Mouse (Mus musculus): ENCODE measurements around the gene Scgb2b27. TPM values are rescaled to one million over a fixed set of nuclear protein-coding genes. Genes with fewer than 3 reads are reported as not detected.
"Not testable (repeated sequence)": the region's sequence is repeated elsewhere in the genome, so short reads cannot be mapped to it uniquely, and the experiment has no call there.

Gene Scgb2b27
- not detected in 2 replicates for polyA plus RNA-seq (2016; fragmentation: Nextera tagmentation; extraction: Ambion mirVana)

GRCm38 (mm10) chr7:34013842-34014241, at the start of gene Scgb2b27:
Gene Scgb2b27 (minus strand): TSS chr7:34013942.
- H3K9me3 ChIP-seq, result peaks cover 57% of the 10 kb centered on the region
- H3K4me1 ChIP-seq, result no peaks in the 10 kb centered on the region
- no peak within 1 kb of the TSS for H3K4me2 ChIP-seq
- no peak within 1 kb of the TSS for H3K4me3 ChIP-seq (replicated peaks)
- no peaks in the 10 kb centered on the region for H3K36me3 ChIP-seq (replicated peaks)
- no peak for ATAC-seq (ENCODE audit: low FRiP score)
- no peak within 1 kb of the TSS for H3K9ac ChIP-seq
- no peaks in the 10 kb centered on the region for H3K27me3 ChIP-seq
- 79% methylated on average over 4 of the region's 4 CpGs for WGBS
- H3K27ac ChIP-seq, result no peak within 1 kb of the TSS

GRCm38 (mm10) chr7:34036076-34036815, 22.5 kb upstream of the Scgb2b27 start:
- H3K27me3 ChIP-seq; ATAC-seq (ENCODE audit: low FRiP score); H3K4me1 ChIP-seq; H3K4me3 ChIP-seq (replicated peaks); H3K4me2 ChIP-seq; H3K9ac ChIP-seq; H3K27ac ChIP-seq; H3K36me3 ChIP-seq (replicated peaks): not testable (repeated sequence)
- 89% methylated on average over 11 of the region's 11 CpGs for WGBS
- peaks cover 39% of the 10 kb centered on the region for H3K9me3 ChIP-seq

GRCm38 (mm10) chr7:34034579-34034978, 20.8 kb upstream of the Scgb2b27 start:
- H3K4me2 ChIP-seq; H3K9ac ChIP-seq; H3K4me1 ChIP-seq; H3K4me3 ChIP-seq (replicated peaks); H3K27ac ChIP-seq; H3K36me3 ChIP-seq (replicated peaks); H3K27me3 ChIP-seq; ATAC-seq (ENCODE audit: low FRiP score): not testable (repeated sequence)
- H3K9me3 ChIP-seq, result peaks cover 38% of the 10 kb centered on the region
- 83% methylated on average over 2 of the region's 4 CpGs for WGBS

DNA sequence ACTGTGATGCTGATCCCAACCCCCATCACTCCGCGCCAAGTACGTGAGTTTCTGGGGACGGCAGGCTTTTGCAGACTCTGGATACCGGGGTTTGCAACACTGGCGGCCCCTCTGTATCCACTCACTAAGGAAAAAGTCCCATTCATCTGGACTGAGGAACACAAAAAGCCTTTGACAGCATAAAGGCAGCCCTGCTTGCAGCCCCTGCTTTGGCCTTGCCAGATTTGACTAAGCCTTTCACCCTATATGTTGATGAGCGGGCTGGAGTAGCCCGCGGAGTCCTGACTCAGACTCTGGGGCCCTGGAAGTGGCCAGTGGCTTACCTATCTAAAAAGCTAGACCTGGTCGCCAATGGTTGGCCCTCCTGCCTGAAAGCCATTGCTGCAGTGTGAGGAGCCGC, 16.3 kb upstream of the Scgb2b27 start:
- H3K4me1 ChIP-seq, result no peaks in the 10 kb centered on the region
- no peak overlapping the region for H3K4me2 ChIP-seq
- 93% methylated on average over 11 of the region's 11 CpGs for WGBS
- ATAC-seq (ENCODE audit: low FRiP score), result no peak
- H3K9ac ChIP-seq, result no peak overlapping the region
- H3K4me3 ChIP-seq (replicated peaks), result no peak overlapping the region
- H3K9me3 ChIP-seq, result peaks cover 61% of the 10 kb centered on the region
- no peaks in the 10 kb centered on the region for H3K27me3 ChIP-seq
- H3K36me3 ChIP-seq (replicated peaks), result no peaks in the 10 kb centered on the region
- H3K27ac ChIP-seq, result no peak overlapping the region

GRCm38 (mm10) chr7:34027202-34027601, 13.5 kb upstream of the Scgb2b27 start:
- WGBS, result 79% methylated on average over 9 of the region's 9 CpGs
- H3K27me3 ChIP-seq; H3K4me2 ChIP-seq; ATAC-seq (ENCODE audit: low FRiP score); H3K27ac ChIP-seq; H3K4me1 ChIP-seq; H3K4me3 ChIP-seq (replicated peaks); H3K9ac ChIP-seq; H3K36me3 ChIP-seq (replicated peaks): not testable (repeated sequence)
- H3K9me3 ChIP-seq, result peaks cover 66% of the 10 kb centered on the region

DNA sequence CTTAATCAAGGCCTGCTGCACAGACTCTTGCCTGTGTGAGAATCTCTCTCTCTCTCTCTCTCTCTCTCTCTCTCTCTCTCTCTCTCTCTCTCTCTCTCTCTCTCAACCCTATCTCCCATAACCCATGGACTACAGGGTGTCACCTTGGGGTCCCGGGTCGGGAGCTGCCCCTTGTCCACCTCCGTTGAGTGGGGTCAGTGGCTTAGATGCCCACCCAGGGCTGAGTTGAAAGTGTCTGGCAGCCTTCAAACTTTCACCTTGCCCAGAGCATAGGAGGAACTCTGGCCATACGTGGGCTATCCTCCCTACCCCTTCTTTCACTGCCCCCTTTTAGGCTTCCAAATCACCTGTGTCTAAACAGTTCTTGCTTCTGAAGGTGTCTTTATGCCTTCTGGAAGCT, 11.9 kb upstream of the Scgb2b27 start:
- H3K9me3 ChIP-seq, result peaks cover 77% of the 10 kb centered on the region
- H3K4me1 ChIP-seq, result no peaks in the 10 kb centered on the region
- no peak overlapping the region for H3K9ac ChIP-seq
- no peak for ATAC-seq (ENCODE audit: low FRiP score)
- no peak overlapping the region for H3K4me2 ChIP-seq
- H3K36me3 ChIP-seq (replicated peaks), result no peaks in the 10 kb centered on the region
- WGBS, result 90% methylated on average over 4 of the region's 4 CpGs
- H3K27ac ChIP-seq, result no peak overlapping the region
- no peak overlapping the region for H3K4me3 ChIP-seq (replicated peaks)
- no peaks in the 10 kb centered on the region for H3K27me3 ChIP-seq

DNA sequence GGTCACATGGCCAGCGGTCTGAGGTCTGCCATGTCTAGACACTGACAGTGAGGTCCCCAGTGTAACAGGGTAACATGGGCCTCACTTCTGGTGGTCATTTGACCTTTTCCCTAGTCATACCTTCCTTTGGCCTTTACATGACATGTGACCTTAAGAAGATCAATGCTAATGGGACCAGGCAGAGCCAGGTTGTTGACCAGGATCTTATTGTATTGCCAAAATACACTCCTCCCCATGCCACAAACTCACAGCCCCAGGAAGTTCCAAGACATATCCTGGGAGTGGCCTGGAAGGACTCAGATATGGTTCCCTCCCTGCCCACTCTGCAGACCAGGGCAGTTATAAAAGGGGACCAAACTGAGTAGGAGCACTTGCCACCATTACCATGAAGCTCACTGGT, 7.4 kb upstream of the Scgb2b27 start, which contains the start of gene Scgb1b27:
TSS of gene Scgb1b27 (plus strand) at position 301 of the 400 bp plus-strand sequence.
- not testable (repeated sequence) for H3K4me1 ChIP-seq; H3K27me3 ChIP-seq; H3K36me3 ChIP-seq (replicated peaks); H3K4me2 ChIP-seq; ATAC-seq (ENCODE audit: low FRiP score); H3K9ac ChIP-seq; H3K27ac ChIP-seq; H3K4me3 ChIP-seq (replicated peaks)
- 95% methylated on average over 1 of the region's 1 CpGs for WGBS
- peaks cover 53% of the 10 kb centered on the region for H3K9me3 ChIP-seq

DNA sequence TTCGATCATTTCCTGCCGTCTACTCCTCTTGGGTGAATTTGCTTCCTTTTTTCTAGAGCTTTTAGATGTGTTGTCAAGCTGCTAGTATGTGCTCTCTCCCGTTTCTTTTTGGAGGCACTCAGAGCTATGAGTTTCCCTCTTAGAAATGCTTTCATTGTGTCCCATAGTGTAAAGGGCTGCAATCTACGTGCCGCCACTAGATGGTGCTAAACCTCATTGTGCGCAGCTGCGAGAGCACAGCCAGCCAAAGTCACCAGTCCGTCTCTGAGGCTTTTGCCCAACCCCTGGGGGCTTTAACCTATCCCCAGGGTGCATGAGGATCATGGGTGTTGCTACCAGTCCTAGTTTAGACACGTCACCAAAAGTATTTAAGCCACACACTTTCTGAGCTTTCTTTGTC, 31.5 kb downstream of the Scgb2b27 start:
- WGBS, result 31% methylated on average over 8 of the region's 9 CpGs
- H3K4me1 ChIP-seq; H3K9ac ChIP-seq; ATAC-seq (ENCODE audit: low FRiP score); H3K4me3 ChIP-seq (replicated peaks); H3K36me3 ChIP-seq (replicated peaks); H3K9me3 ChIP-seq; H3K27me3 ChIP-seq; H3K27ac ChIP-seq; H3K4me2 ChIP-seq: not testable (repeated sequence)

Other genes with a start within 250 kb of the Scgb2b27 start
- gene Scgb2b26, start 68.9 kb downstream of the Scgb2b27 start, polyA plus RNA-seq (2016; fragmentation: Nextera tagmentation; extraction: Ambion mirVana), result not detected in 2 replicates
- not detected in 2 replicates for gene Scgb1b27, start 7.5 kb upstream of the Scgb2b27 start, polyA plus RNA-seq (2016; fragmentation: Nextera tagmentation; extraction: Ambion mirVana)
- gene Scgb1b30, start 81.5 kb upstream of the Scgb2b27 start, polyA plus RNA-seq (2016; fragmentation: Nextera tagmentation; extraction: Ambion mirVana), result not detected in 2 replicates
- 3.8 and 4.4 TPM in 2 replicates for gene Wtip, start 119.3 kb upstream of the Scgb2b27 start, polyA plus RNA-seq (2016; fragmentation: Nextera tagmentation; extraction: Ambion mirVana)
- gene Uba2, start 155.7 kb upstream of the Scgb2b27 start, polyA plus RNA-seq (2016; fragmentation: Nextera tagmentation; extraction: Ambion mirVana), result 251 and 253 TPM in 2 replicates
- gene Pdcd2l, start 182.7 kb upstream of the Scgb2b27 start, polyA plus RNA-seq (2016; fragmentation: Nextera tagmentation; extraction: Ambion mirVana), result 64.1 and 67.5 TPM in 2 replicates
- 260 and 266 TPM in 2 replicates for gene Gpi1, start 216.4 kb upstream of the Scgb2b27 start, polyA plus RNA-seq (2016; fragmentation: Nextera tagmentation; extraction: Ambion mirVana)
- not detected in 2 replicates for gene Gm6096, start 237.1 kb upstream of the Scgb2b27 start, polyA plus RNA-seq (2016; fragmentation: Nextera tagmentation; extraction: Ambion mirVana)